Mouse (Mus musculus): ENCODE results near the gene Olfr1089.

Gene Olfr1089

GRCm38 (mm10) chr2:86733601-86734000 lies at the start of gene Olfr1089:
Olfr1089 (minus strand) TSS chr2:86733701.
- DNase-seq (ENCODE audit: low spot score) = no peak

- DNase-seq (ENCODE audit: low spot score) = no peak
These were observed 48.7 kb upstream of the Olfr1089 start, which contains the start of gene Olfr1093 for GRCm38 (mm10) chr2:86782179-86782578. Olfr1093 (plus strand) TSS chr2:86782479.

GRCm38 (mm10) chr2:86761050-86761449 lies 27.5 kb upstream of the Olfr1089 start:
- no peak for DNase-seq (ENCODE audit: low spot score)

DNA sequence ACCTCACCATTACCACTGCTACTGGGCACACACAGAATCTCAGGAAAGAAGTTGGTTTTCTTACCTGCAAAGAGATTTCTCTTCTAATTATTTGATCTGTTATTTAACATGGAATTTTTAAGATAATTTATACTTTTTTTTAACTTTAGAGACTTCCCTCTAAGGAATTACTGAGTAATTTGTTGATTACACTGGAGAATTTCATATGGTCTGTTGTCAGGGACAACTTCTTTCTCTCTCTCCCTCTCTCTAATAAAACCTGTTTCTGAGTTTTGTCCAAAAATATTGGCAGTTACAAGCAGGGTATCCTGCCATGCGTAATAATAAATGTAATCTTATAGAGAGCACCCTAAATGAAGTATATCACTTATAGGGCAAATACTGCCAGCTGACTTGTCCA lies 25.4 kb upstream of the Olfr1089 start, which contains the start of gene Olfr1090:
Gene Olfr1090 (minus strand): TSS at position 101 of the 400 bp plus-strand sequence.
- DNase-seq (ENCODE audit: low spot score) = no peak

DNA sequence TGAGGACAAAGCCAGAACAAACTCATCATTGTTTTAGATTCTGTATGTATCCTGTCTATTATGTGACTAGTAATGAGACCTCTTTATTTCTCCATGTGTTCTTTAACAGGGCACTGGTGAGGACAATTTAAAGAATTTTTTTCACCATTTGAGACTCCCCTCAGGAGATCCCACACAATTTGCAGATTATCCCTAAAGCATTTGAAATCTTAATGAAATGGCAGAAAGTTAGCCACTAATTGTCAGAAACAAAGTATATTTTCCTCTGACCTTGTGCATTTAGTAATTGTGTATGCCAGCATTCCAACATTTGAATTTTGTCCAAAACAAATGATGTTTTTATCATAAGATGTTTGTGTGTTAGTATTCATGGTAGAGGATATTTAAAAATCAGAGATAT lies 35.2 kb downstream of the Olfr1089 start, which contains the start of gene Olfr1087:
Gene Olfr1087 (minus strand): TSS at position 101 of the 400 bp plus-strand sequence.
- no peak for DNase-seq (ENCODE audit: low spot score)
